Mouse (Mus musculus) small intestine, adult 2 months (tissue): Measurements from ENCODE around the gene Dab2ip.

Experiments used
- CTCF ChIP-seq: fragments of 200-500 bp; IDR thresholded peaks from 2 replicates; pipeline ENCODE4 v1.5.1; 2012; ENCODE audit warnings: low read depth, mild to moderate bottlenecking, control low read depth, inconsistent platforms, low read length, moderate library complexity, mixed read lengths; ENCODE audit not compliant: insufficient replicate concordance, insufficient read length; ENCODE audit errors: extremely low read depth
- POLR2A ChIP-seq: fragments of 200-500 bp; IDR thresholded peaks from 2 replicates; pipeline ENCODE4 v1.6.1; 2012; ENCODE audit warnings: low read depth, mild to moderate bottlenecking, control low read depth, inconsistent platforms, low read length, moderate library complexity

DNA sequence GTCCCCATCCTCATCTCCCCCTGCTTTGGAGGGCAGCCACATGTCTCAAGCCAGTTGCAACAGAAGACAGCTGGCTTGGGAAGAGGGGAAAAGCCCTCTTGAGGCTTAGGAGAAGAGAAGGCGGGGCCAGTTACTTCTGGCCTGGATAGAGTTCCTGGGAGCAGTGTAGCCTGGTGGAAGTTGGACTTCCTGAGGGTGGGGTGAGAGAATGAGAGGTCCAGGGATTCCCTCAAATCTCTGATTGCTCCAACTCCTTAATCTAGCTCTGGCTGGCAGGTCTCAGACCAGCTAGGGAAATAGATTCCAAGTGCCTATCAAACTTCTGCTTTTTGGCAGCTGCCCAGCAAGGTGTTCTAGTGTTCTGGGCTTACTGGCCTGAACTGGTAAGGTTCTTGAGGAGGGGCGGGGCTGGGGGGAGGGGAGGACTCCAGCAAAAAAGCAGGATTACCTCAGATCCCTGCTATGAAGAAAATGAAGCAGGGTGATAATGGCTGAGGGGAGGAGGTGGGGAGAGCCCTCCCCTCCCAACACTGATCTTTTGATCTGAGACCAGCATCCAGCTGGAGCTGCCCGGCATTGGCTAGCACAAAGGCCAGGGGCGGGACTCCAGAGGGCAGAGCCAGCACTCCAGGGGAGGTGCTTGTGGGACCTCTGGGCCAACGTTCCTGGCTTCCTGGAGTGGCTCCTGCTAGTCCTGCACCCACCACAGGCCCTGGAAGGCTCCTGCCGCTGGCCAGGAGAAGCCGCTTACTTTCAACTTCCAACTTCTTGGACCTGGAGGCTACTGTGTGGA, 133.4 kb downstream of the Dab2ip start:
- TF ChIP-seq CTCF (peak; percentile 5; the same call in 1 of the 2 replicates), POLR2A (peak; percentile 62; the same call in 1 of the 2 replicates)
